Mouse (Mus musculus): ENCODE measurements at regions not wholly inside any gene's neighbourhood (a gene's known extent, or its start where the extent isn't known, plus 50 kb on each side); places are given as distances from the start of the nearest gene placed in this dataset.

GRCm38 (mm10) chr16:65379939-65380338 is 140.4 kb upstream of the Pou1f1 start:
- TF ChIP-seq CTCF (IDR thresholded peaks at IDR 0.05; ENCODE audit: low read depth, low read length) (no peak), GATA2 (IDR thresholded peaks at IDR 0.05; ENCODE audit: borderline replicate concordance, low read depth, low read length) (no peak)

All from G1E (cell line).